Mouse (Mus musculus): Measurements from ENCODE around the gene Zfp365. TPM values are rescaled to one million over a fixed set of nuclear protein-coding genes. Genes with fewer than 3 reads are reported as not detected.

Zfp365 gene
- polyA plus RNA-seq, 1 experiment, result 0.14 TPM

DNA sequence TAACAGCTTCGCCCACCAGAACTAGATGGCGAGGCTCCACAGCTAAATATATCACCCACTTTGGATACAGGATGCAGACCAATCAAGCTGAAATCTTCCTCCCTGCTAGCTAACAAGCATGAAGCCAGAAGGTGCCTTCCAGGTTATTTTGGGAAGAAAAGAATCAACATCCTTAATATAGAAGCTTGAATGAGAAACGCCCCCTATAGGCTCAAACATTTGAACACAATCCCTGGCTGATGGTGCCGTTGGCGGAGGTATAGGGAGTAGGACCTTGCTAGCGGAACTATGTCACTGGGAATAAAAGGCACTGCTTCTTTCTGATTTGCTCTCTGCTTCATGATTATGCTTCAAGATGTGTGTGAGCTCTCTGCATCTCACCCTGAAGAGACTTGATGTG, 9.3 kb upstream of the Zfp365 start:
- Histone ChIP-seq H3K4me3 (ENCODE audit: insufficient read depth, low read depth, low read length) (no peak overlapping the region), H3K36me3 (ENCODE audit: control insufficient read depth, insufficient read depth, low read length) (no peaks in the 10 kb centered on the region), H3K27me3 (replicated peaks; ENCODE audit: control insufficient read depth, insufficient read depth, low read length) (no peaks in the 10 kb centered on the region), H3K4me1 (ENCODE audit: control insufficient read depth, insufficient read depth, low read length) (no peaks in the 10 kb centered on the region), H3K27ac (ENCODE audit: insufficient read depth, low read depth, low read length) (no peak overlapping the region)
- 85% methylated on average over 6 of the region's 6 CpGs for WGBS
- no peak for DNase-seq
- TF ChIP-seq CTCF (conservative IDR thresholded peaks at IDR 0.05; ENCODE audit: insufficient read depth, insufficient read length, low read depth, low read length) (no peak), POLR2A (IDR thresholded peaks at IDR 0.05; ENCODE audit: low read depth, low read length) (no peak)

DNA sequence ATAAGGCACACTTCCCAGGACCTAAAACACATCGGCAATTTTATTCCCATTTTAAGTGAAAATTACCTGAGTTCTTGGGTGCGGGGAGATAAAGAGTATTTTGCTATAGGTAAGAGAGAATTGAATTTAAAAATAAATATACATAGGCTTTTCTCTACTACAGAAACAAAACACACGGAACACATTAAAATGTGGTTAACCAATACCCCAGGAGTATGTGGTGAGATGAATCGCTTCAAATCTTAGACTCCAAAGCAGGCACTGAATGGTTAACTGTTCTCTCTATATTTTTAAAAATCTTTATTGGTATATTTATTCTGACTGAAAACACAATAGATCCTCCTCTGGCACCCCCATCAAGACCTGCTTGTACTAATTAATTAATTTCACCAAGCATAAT, 7.2 kb upstream of the Zfp365 start:
- WGBS, result 95% methylated on average over 4 of the region's 4 CpGs

DNA sequence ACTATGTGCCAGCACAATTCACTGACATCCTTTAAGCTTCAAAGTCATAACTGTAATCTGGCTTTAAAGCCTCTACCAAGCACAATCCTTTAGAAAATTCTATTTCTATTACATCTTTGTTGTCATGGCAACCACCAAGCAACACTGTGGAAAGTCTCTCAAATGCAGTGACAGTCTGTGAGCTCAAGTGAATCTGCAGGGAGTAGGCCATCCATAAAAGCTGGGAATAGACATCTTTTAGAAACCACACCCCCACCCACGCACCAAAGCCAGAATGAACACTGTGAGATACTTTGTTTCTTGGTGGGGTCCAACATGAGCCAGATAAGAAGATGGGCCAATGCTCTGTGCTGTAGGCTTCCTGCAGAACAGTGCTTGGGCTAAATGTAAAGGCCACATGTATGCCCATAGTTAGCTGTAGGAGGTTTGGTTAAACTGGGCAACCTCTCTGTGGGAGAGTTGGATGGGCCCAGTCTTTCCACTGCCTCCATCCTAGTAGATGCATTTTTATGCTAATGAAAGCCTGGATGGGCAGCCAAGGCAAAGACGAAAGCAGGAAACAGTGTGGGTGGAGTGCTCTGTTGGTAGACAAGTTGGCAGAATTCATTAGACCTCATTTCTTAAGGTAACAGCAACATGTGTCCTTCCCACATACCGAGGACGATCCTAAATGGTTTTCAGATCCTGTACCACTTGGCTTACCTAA, 5.9 kb upstream of the Zfp365 start:
- no peak for DNase-seq
- Histone ChIP-seq H3K36me3 (ENCODE audit: control insufficient read depth, insufficient read depth, low read length) (no peaks in the 10 kb centered on the region), H3K27ac (ENCODE audit: insufficient read depth, low read depth, low read length) (no peak overlapping the region), H3K4me3 (ENCODE audit: insufficient read depth, low read depth, low read length) (no peak overlapping the region), H3K27me3 (replicated peaks; ENCODE audit: control insufficient read depth, insufficient read depth, low read length) (no peaks in the 10 kb centered on the region), H3K4me1 (ENCODE audit: control insufficient read depth, insufficient read depth, low read length) (no peaks in the 10 kb centered on the region)
- 77% methylated on average over 4 of the region's 4 CpGs for WGBS
- TF ChIP-seq CTCF (conservative IDR thresholded peaks at IDR 0.05; ENCODE audit: insufficient read depth, insufficient read length, low read depth, low read length) (no peak), POLR2A (IDR thresholded peaks at IDR 0.05; ENCODE audit: low read depth, low read length) (no peak)

More for the DNA sequence above, 7.2 kb upstream of the Zfp365 start:
- no peak for DNase-seq
- Histone ChIP-seq H3K36me3 (ENCODE audit: control insufficient read depth, insufficient read depth, low read length) (no peaks in the 10 kb centered on the region), H3K27ac (ENCODE audit: insufficient read depth, low read depth, low read length) (no peak overlapping the region), H3K4me1 (ENCODE audit: control insufficient read depth, insufficient read depth, low read length) (no peaks in the 10 kb centered on the region), H3K27me3 (replicated peaks; ENCODE audit: control insufficient read depth, insufficient read depth, low read length) (no peaks in the 10 kb centered on the region), H3K4me3 (ENCODE audit: insufficient read depth, low read depth, low read length) (no peak overlapping the region)
- TF ChIP-seq POLR2A (IDR thresholded peaks at IDR 0.05; ENCODE audit: low read depth, low read length), result no peak
- no peak for TF ChIP-seq CTCF (conservative IDR thresholded peaks at IDR 0.05; ENCODE audit: insufficient read depth, insufficient read length, low read depth, low read length)

DNA sequence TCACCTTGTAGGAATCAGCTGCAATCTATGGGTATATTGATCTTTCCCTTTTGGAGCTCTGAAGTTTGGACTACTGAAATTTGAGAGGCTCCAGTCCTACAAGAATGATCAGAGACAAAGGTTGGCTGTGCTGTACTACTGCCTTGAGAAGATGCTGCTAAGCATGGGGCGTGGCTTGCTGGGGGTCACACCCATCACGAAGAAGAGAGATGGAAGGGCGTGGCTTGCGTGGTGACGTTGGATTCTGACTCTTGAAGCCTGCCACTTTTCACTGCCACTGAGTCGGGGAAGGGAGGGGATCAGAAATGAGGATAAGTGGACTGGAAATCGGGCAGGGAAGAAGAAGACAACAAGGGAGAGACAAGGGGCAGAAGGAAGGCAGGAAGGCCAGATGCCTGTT, 4.9 kb upstream of the Zfp365 start:
- no peaks in the 10 kb centered on the region for H3K4me1 ChIP-seq (ENCODE audit: control insufficient read depth, insufficient read depth, low read length)
- H3K27ac ChIP-seq (ENCODE audit: insufficient read depth, low read depth, low read length), result no peak overlapping the region
- no peak for TF ChIP-seq POLR2A (IDR thresholded peaks at IDR 0.05; ENCODE audit: low read depth, low read length)
- no peak for TF ChIP-seq CTCF (conservative IDR thresholded peaks at IDR 0.05; ENCODE audit: insufficient read depth, insufficient read length, low read depth, low read length)
- no peaks in the 10 kb centered on the region for H3K27me3 ChIP-seq (replicated peaks; ENCODE audit: control insufficient read depth, insufficient read depth, low read length)
- WGBS, result 72% methylated on average over 7 of the region's 7 CpGs
- H3K4me3 ChIP-seq (ENCODE audit: insufficient read depth, low read depth, low read length), result no peak overlapping the region
- no peak for DNase-seq
- no peaks in the 10 kb centered on the region for H3K36me3 ChIP-seq (ENCODE audit: control insufficient read depth, insufficient read depth, low read length)

DNA sequence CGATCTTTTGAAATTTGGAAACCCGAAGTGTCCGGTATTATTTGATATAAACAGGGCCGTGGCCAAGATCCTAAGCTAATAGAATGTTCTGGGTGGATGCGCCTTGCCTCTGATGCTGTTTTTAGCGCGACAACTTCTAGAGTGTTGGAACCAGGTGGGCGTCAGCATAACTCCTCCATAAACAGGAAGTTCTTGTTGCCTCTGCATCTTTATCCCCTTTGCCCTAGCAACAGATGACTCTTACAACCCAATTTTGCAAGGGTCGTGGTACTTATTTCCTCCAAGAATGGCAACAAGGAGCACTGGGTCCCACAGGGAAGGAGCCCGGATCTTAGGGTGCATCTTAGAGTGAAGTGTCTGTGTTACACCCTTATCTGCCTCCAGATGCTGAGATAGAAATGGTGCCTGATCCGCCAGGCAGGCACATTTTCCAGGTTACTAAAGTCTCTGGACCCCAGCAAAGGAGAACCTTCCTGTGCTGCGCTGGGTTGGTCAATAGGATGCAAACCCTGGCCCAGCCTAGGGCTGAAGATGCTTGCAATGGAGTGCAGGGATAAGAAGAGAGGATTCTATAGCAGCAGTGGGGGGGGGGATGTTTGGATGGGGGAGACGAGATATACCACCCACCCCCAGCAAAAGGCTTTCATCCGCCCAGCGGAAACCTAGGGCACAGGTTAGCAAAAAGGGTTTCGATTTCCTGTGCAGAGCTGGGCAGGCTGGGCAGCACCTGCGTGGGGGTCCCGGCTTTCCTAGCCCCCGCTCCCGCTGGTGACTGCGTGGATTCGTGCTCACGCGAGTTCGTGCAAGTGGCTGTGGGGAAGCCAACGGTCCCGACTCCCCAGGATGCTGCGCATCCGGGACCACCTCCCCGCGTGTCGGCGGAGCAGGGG, 770 bp downstream of the Zfp365 start:
- peak overlapping the region; percentile 49 for H3K4me3 ChIP-seq (ENCODE audit: insufficient read depth, low read depth, low read length)

DNA sequence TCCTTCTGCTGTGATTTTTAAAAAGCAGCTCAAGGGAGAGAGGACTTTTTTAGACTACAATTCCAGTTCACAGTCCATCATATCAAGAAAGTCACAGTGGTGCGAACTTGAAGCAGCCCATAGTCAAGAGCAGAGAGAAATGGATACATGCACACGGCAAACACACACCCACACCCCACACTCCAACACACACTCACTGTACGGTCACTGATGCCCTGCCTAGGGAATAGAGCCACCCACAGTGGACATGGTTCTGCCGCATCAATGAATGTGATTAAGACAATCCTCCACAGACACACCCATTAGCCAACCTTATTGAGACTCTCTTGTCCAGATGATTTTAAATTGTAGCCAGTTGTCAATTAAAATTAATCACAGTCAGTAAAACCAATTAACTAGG, 4.5 kb downstream of the Zfp365 start:
- Histone ChIP-seq H3K27me3 (replicated peaks; ENCODE audit: control insufficient read depth, insufficient read depth, low read length) (no peaks in the 10 kb centered on the region; the same call in 1 of the 2 replicates), H3K4me1 (ENCODE audit: control insufficient read depth, insufficient read depth, low read length) (no peaks in the 10 kb centered on the region), H3K36me3 (ENCODE audit: control insufficient read depth, insufficient read depth, low read length) (no peaks in the 10 kb centered on the region), H3K27ac (ENCODE audit: insufficient read depth, low read depth, low read length) (no peak overlapping the region), H3K4me3 (ENCODE audit: insufficient read depth, low read depth, low read length) (no peak overlapping the region)
- TF ChIP-seq POLR2A (IDR thresholded peaks at IDR 0.05; ENCODE audit: low read depth, low read length), result no peak
- TF ChIP-seq CTCF (conservative IDR thresholded peaks at IDR 0.05; ENCODE audit: insufficient read depth, insufficient read length, low read depth, low read length), result no peak
- no peak for DNase-seq
- WGBS, result 98% methylated on average over 4 of the region's 4 CpGs

More for the DNA sequence above, 770 bp downstream of the Zfp365 start:
- Histone ChIP-seq H3K4me1 (ENCODE audit: control insufficient read depth, insufficient read depth, low read length) (no peaks in the 10 kb centered on the region), H3K36me3 (ENCODE audit: control insufficient read depth, insufficient read depth, low read length) (no peaks in the 10 kb centered on the region), H3K27me3 (replicated peaks; ENCODE audit: control insufficient read depth, insufficient read depth, low read length) (no peaks in the 10 kb centered on the region; the same call in 1 of the 2 replicates), H3K27ac (ENCODE audit: insufficient read depth, low read depth, low read length) (no peak overlapping the region)
- WGBS, result 24% methylated on average over 33 of the region's 33 CpGs
- TF ChIP-seq CTCF (conservative IDR thresholded peaks at IDR 0.05; ENCODE audit: insufficient read depth, insufficient read length, low read depth, low read length) (no peak), POLR2A (IDR thresholded peaks at IDR 0.05; ENCODE audit: low read depth, low read length) (no peak)
- DNase-seq, result no peak

DNA sequence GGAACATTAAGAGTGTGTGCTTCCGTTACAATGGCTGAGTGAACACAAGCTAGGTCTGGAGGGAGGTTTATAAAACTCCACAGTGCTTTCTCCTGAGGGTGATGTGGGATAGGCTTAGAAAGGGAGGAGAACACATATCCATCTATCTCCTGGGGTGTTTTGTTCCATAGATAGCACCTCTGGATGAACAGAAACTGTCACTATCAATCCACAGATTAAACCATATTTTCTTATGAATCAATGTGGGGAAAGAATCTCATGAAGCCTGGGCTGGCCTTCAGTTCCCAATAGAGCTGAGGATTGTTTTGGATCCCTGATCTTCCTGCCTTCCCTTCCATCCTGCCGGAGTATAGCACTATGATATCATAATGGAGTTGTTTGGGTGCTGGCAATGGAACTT, 5.5 kb downstream of the Zfp365 start:
- H3K4me3 ChIP-seq (ENCODE audit: insufficient read depth, low read depth, low read length), result no peak overlapping the region
- no peak overlapping the region for H3K27ac ChIP-seq (ENCODE audit: insufficient read depth, low read depth, low read length)
- no peak for TF ChIP-seq POLR2A (IDR thresholded peaks at IDR 0.05; ENCODE audit: low read depth, low read length)
- no peak for DNase-seq
- WGBS, result 86% methylated on average over 2 of the region's 2 CpGs
- H3K36me3 ChIP-seq (ENCODE audit: control insufficient read depth, insufficient read depth, low read length), result no peaks in the 10 kb centered on the region
- no peaks in the 10 kb centered on the region; the same call in 1 of the 2 replicates for H3K27me3 ChIP-seq (replicated peaks; ENCODE audit: control insufficient read depth, insufficient read depth, low read length)
- H3K4me1 ChIP-seq (ENCODE audit: control insufficient read depth, insufficient read depth, low read length), result no peaks in the 10 kb centered on the region

Data from kidney, adult 2 months (tissue).